Mouse (Mus musculus) left cerebral cortex, adult 8-10 months (tissue): ENCODE data around the gene Slc39a2. TPM values are rescaled to one million over a fixed set of nuclear protein-coding genes. Genes with fewer than 3 reads are reported as not detected.
"Not testable (repeated sequence)": the region's sequence is repeated elsewhere in the genome, so short reads cannot be mapped to it uniquely, and the experiment has no call there.

ENCODE experiments used
- DNase-seq, 2 experiments: peaks; one replicate each; pipeline ENCODE4 v3.0.0; 2022; ENCODE audit warnings: low spot score in 2 of 2
- total RNA-seq, 4 experiments: library from RNA; stranded (reverse); gene quantifications; 2 replicates each; pipeline ENCODE4 v1.2.4; 2022

The Slc39a2 gene
- total RNA-seq, 4 experiments from 2014 or later = 3.2 to 5.3 (median 3.8) TPM

DNA sequence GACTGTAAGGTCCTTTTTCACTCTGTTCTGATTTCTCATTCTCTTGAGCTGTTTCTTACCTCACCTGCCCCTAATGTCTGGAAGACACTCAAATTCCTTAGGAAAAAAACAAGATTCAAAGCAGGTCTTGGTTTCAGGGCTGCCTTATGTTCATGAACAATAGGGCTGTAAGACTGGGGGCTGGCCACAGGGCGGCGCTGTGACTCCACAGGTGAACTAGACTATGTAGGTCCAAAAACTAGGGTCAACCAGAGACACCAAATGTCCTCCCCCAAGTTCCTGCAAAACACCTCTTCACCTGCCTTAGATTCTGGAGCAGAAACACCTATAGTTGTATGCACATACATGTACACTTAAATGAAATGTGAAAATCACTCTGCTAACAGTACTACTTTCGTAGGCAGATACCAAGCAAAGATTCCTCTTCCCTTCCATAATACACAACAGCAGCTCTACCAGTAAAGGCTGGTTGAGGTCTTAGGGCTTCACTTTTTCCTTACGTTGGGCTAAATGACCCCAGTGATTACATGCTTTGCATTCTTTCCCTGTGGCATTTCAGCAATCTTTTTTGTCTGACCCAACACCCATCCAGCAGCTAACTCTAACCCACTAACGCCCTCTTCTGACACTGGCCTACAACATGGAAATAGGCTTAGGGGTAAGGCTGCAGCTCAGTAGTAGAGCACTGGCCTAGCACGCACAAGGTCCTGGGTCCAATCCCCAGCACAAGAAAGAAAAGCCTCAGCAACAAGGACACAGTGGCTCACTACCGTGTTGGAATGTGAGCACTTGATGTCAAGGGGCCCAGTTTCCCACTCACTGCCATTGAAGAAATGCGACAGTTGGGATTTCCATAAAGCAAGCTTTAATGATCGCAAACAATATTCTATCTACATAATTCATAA, 10.4 kb downstream of the Slc39a2 start:
- peak in 1 of 2 experiments; percentile 71 for DNase-seq

GRCm38 (mm10) chr14:51903782-51904181, 11.1 kb downstream of the Slc39a2 start:
- no peak for DNase-seq

DNA sequence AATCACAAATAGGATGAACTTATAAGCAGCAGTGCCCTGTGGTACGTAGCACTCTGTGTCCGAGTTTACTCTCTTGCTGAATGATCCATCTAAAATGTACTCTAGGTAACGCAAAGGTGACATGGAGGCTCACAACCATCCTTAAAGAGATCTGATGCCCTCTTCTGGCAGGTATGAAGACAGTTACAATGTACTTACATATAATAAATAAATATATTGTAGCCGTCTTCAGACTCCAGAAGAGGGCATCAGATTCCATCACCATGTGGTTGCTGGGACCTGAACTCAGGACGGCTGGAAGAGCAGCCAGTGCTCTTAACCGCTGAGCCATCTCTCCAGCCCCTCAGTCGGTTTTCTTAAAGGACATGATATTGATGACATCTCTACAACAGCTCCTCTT, 12.0 kb downstream of the Slc39a2 start:
- no peak for DNase-seq

DNA sequence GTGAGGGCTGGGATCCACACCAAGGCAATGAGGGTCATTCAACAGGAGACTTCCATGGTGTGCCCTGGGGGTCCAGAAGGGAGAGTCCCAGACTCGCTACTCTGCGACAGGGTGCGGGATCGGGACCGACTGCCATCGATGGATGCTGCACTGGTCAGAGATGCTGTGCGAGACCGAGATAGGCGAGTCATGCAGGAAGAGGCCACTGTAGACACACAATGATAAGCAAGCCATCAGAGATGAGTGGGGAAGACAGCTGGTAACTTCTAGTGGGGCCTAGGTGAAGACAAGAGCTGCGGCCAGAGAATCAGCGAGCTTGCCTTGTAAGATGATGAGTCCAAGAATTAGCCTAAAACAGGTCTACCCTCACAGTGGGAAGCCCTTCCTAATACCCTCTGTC, 13.4 kb downstream of the Slc39a2 start:
- DNase-seq = no peak

DNA sequence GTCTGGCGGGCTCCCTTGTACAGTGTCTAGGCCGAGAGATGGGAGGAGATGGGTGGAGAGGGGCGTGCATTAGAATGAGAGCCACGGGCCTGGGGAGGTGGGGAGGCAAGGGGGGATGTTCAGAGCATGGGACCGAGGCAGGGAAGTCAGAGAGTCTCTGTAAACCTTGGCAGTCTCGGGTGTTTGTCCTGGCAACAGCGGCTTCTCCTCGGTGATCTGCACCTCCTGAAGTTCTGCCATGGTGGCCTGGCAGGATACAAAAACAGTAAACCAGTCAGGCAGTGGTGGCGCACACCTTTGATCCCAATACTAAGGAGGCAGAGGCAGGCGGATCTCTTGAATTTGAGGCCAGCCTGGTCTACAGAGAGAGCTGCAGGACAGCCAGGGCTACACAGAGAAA, 18.6 kb downstream of the Slc39a2 start:
- no peak for DNase-seq

DNA sequence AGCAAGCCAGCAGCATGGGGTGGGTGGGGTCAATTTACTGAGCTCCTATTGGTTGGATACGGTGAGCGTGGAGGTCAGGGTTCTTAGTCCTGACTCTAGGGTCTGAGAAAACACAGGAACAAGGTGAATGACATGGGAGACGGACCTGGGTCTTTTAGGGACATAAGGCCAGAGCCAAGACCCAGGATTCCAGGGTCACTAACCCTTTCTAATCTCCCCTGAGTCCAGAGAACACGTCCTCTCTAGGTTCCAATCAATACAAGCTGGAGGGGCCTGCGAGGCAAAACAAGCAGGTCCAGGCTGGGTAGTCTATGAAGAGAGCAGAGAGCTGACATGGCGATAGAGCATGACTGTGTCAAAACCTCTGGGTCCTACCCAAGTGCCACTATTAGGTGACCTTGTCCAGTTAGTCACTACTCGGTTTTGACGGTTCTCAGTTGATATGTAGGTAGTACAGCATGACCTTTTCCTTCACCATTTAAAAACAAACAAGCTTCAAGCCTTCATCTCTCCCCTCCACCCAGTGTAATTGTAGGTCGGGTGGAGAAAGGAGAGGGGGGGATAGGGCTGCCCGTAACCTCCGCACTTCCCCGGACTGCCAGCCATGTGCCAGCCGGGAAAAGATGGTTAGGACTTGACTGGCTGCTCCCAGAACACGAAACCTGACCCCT, 19.8 kb downstream of the Slc39a2 start:
- no peak for DNase-seq

DNA sequence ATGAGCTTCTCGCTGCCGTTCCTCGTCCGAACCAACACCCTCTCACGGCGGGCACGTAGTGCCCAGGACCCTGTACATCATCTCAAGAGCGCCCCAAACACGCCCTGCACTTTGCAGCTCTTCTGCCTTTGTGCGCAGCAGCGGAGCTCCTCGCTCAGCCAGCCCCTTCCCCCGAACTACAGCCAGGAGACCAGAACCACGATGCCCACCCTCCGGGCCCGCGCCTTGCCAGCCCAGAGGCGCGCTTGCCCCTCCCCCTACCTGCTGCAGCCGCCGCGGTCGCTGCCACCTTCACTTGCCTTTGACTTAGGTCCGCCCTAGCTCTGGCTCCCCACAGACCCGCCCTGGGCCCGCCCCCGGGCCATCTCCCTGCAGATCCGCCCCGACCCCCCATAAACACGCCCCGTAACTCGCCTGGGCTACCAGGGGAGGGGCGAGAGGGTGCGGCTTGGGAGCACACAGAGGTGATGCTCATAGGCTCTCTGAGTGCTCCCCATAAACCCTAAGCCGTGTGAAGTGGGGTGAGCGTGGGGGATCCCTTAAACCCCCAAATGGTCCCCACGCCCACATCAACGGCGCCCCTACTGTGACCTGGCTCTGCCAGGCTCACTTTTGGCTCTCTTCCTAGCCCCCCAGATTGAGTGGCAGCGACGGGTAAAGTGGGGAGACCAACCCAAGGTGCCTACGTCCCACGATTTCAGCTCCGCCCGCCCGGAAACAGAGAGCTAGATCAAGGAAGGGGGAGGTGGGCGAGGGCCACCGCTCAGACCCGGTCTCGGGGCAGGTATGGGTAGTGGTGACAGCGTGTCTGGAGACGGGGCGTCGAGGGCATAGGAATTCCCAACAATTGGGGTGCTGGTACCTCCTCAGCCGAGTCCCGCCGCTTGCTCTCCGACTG, 20.6 kb downstream of the Slc39a2 start:
- DNase-seq = peak; percentile 35 to 78

DNA sequence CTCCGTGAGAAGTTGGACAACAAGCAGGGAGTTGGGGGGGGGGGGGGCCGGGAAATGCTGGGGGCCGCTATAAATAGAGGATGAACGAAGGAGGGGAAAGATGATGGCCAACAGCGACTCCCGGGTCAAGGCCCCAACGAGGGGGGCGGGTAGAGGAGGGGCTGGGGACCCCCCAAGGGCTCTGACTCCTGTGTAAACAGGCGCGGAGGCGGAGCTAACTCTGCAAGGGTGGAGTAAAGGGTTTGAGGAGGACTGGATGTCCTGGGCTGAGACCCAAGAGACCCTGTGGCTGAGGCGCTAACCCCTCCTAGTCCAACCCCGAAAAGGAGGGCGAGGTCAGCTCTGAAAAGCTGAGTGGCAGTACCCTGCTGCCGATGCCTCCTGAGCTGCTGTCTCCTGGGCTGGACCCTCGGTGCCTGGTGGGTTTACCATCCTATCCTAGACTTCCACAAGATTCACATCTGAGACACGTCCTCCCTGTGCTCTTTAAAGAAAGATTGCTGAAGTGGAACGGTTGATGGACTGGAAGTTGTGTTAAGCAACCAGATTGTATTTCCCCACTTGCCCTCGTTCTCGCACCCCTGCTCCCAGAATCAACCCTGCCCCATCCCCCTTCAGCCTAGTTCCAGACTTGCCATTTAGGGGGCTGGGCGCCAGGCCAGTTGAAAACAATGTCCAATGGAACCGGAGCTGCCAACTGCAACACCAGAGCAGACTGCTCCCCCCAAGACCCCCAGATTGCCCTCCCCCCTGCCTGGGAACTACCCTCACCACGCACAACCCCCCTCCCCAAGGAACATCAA, 21.5 kb downstream of the Slc39a2 start, which contains the start of gene Ndrg2:
Gene Ndrg2 (minus strand): TSS at position 199 of the 803 bp plus-strand sequence.
- peak; percentile 50 to 86 for DNase-seq

- no peak for DNase-seq
Measured at GRCm38 (mm10) chr14:51915030-51915429, 22.3 kb downstream of the Slc39a2 start.

DNA sequence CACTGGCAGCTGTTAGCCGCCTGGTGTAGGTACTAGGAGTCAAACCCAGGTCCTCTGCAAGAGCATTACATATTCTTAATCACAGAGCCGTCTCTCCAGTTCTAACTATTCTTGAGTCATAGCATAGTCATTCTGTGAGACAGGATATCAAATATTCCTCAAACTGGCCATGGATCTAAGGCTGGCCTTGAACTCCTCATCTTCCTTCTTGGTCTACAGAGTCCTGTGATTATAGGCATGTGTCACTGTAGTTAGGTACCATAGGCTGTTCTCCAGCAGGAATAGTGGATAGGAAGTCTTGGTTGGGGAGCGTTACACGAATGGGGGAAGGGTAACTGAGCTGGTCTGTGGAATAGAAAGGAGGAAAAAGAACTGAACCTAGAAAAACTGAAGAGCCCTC, 23.9 kb downstream of the Slc39a2 start:
- DNase-seq = no peak

- DNase-seq = no peak
Measured at GRCm38 (mm10) chr14:51918125-51918524, 25.4 kb downstream of the Slc39a2 start, which contains the start of gene Tppp2. Gene Tppp2 (plus strand): TSS chr14:51918425.

DNA sequence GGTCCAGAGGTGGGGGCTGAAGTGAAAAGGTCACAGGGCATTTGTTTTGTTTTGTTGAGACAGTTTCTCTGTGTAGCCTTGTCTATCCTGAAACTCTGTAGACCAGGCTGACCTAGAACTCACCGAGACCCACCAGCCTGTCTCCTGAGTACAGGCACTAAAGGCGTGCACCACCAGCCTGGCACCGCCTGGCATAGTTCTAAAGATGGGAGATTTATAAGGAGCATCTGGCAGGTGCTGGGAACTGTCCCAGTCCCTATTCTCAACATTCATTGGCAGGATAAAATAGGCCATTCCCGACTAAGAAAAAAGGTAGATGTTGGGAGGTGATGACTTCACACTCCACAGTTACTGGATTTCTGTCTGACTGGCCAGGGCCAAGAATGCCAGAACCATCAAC, 26.3 kb downstream of the Slc39a2 start:
- DNase-seq = no peak

- peak in 1 of 2 experiments; percentile 71 for DNase-seq
Measured at GRCm38 (mm10) chr14:51921759-51922570, 29.3 kb downstream of the Slc39a2 start.

GRCm38 (mm10) chr14:51922571-51922865, 29.8 kb downstream of the Slc39a2 start, which contains the start of gene Rnase13:
Gene Rnase13 (minus strand): TSS chr14:51922773.
- no peak for DNase-seq

- DNase-seq = no peak
Measured at GRCm38 (mm10) chr14:51922910-51923309, 30.2 kb downstream of the Slc39a2 start.

DNA sequence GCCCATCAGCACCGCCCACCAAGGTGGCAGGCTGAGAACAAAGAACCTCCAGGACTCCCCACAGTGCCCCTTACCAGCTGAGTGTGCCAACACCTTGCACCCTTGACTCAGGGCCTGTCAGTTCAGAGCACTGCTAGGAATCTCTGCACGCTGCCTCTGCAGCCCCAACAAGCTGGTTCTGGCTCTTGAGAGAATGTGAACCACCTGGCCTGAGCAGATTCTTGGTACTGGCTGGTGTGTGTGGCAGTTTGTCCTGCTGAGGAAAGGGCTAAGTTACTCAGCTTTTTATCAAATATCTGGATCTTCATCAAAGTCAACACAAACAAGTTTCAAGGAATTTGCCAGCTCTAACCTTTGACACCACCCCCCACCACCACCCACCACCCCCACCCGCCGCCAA, 30.8 kb downstream of the Slc39a2 start:
- DNase-seq = no peak

DNA sequence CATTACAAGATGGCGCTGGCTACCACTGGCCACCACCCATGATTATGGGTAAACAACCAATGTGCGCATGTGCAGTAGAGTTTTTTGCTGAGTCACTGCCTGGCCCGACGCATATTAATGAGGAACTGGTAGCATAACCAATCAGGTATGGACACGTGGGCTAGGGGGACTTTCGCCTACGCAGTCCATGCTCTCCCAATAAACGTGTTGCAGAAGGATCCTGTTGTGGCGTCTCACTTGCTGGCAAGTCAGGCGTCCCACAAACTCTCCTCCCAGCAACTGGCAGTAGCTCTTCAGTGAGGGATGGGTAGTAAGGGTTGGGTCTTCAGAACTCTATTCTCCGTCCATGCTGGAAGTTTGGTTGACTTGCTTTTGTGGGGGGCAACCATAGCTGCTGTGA, 34.2 kb downstream of the Slc39a2 start:
- DNase-seq = not testable (repeated sequence)

- peak in 1 of 2 experiments; percentile 82 for DNase-seq
Measured at GRCm38 (mm10) chr14:51929309-51929943, 36.7 kb downstream of the Slc39a2 start.

GRCm38 (mm10) chr14:51929968-51930367, 37.3 kb downstream of the Slc39a2 start:
- DNase-seq = no peak
